Mouse (Mus musculus) CD4-positive naive resting alpha-beta T cell, adult 57 days (primary cell): ENCODE data around the gene Apol10a. TPM values are rescaled to one million over a fixed set of nuclear protein-coding genes. Genes with fewer than 3 reads are reported as not detected.

Experiments
- total RNA-seq: library from RNA; stranded (reverse); gene quantifications from one replicate; pipeline ENCODE4 v1.2.4, GENCODE M21; 2023

Gene Apol10a
- total RNA-seq, result not detected

DNA sequence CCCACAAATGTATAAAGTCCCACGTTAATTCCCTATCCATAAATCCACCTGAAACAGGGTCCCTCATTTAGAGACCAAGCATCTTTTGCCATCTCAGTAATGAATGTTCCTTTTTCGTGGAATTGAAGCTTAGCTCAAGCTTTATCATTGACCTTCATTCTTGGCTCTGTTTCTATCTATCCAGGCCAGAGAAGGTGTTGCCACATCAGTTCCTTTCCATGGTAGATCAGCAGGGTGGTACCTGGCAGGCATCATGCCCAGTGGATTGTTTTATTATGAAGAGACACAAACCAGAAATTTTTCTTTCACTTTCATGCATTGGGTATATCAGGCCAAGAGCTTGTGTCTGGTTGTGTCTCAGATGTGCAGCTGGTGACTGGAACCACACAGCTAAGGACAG is at the start of gene Apol10a:
Apol10a (plus strand) TSS at position 355 of the 400 bp plus-strand sequence.

DNA sequence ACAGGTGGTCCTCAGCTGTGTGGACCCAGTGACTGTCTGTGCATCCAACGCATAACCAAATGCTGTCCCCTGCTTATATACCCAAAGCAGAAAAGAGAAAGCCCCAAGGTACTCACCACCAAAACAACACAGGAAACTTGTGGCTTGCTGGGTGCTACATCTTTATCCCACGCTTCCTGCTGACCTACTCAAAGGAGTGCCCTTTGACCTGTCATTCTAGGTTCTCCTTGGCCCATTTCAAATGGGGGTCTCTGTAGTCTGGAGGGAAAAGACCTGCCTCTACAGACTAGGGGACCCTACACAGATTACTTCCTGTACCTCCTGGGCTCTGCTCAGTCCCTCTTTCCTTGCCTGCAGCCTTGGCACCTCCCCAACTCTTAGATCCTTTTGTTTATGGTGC is 29.5 kb upstream of the Apol10a start, which contains the start of gene Apol7b:
Apol7b (minus strand) TSS at position 101 of the 400 bp plus-strand sequence.

DNA sequence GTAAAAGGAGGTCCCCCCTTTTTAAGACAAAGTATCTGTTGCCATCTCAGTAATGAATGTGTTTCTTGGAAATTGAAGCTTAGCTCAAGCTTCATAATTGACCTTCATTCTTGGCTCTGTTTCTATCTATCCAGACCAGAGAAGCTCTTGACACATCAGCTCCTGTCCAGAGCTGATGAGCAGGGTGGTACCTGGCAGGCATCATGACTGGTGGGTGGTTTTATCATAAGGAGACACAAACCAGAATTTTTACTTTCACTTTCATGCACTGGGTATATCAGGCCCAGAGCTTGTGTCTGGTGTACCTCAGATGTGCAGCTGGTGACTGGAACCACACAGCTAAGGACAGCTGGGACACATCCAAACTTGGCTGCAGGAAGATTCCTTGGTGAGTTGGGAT is 31.1 kb downstream of the Apol10a start, which contains the start of gene Apol11a:
Apol11a (plus strand) TSS at position 306 of the 400 bp plus-strand sequence.

DNA sequence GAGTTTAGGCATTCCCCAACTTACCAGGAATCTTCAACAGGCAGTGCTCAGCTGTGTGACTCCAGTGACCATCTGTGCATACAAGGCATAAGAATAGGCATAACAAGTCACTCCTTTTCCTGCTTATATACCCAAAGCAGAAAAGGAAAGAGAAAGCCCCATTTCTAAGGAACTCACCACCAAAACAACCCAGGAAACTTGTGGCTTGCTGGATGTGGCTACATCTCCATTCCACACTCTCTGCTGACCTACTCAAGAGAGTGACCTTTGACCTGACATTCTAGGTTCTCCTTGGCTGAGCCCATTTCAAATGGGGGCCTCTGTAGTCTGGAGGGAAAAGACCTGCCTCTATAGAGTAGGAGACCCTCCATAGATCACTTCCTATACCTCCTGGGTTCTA is 56.4 kb downstream of the Apol10a start, which contains the start of gene Apol7c:
Apol7c (minus strand) TSS at position 101 of the 400 bp plus-strand sequence.

Other genes with a start within 250 kb of the Apol10a start
- 0.80 TPM for gene Rbfox2, start 170.0 kb upstream of the Apol10a start, total RNA-seq
- gene Apol7a, start 77.9 kb upstream of the Apol10a start, total RNA-seq, result not detected
- 7.3 TPM for gene Apol9a, start 65.9 kb upstream of the Apol10a start, total RNA-seq
- 0.74 TPM for gene Apol7b, start 29.6 kb upstream of the Apol10a start, total RNA-seq
- 2.8 TPM for gene Apol11a, start 31.2 kb downstream of the Apol10a start, total RNA-seq
- gene Apol7c, start 56.3 kb downstream of the Apol10a start, total RNA-seq, result 1.2 TPM
- gene 1700025B11Rik, start 84.8 kb downstream of the Apol10a start, total RNA-seq, result not detected
- 1.5 TPM for gene Apol10b, start 119.1 kb downstream of the Apol10a start, total RNA-seq
- not detected for gene Gm36245, start 122.2 kb downstream of the Apol10a start, total RNA-seq
- gene Apol11b, start 166.2 kb downstream of the Apol10a start, total RNA-seq, result 8.5 TPM
- 37.2 TPM for gene Apol7e, start 221.8 kb downstream of the Apol10a start, total RNA-seq